8 mouse cellular contexts compared by ENCODE assay signal in genomic region chr15:100468295-100469188, GRCm38 (mm10). TPM values are rescaled to one million over a fixed set of nuclear protein-coding genes. Genes with fewer than 3 reads are reported as not detected.
DNase-seq lines count a peak whose midpoint lies in the region; ATAC-seq and TF ChIP-seq lines count a peak whose summit lies in the region.

Letmd1 (plus strand) TSS chr15:100469023.

- TF ChIP-seq CTCF in Patski (IDR thresholded peaks at IDR 0.05), result no peak

- in situ Hi-C loops in Patski (cut with MboI; ENCODE audit: low pct_unique_long_range_greater_than_20kb), result no loop called here

- no peak for DNase-seq in Patski (ENCODE audit: low read depth, low spot score)
- DNase-seq in cerebellum, postnatal 14 days, result peak; percentile 94 to 95
- peak; percentile 80 to 84 for DNase-seq in frontal cortex, postnatal 14 days (ENCODE audit: low spot score in 2 of 2)
- DNase-seq in layer of hippocampus, postnatal 14 days (ENCODE audit: low spot score in 2 of 2), result peak; percentile 89 to 93
- peak; percentile 93 for DNase-seq in lung, postnatal 10 days
- DNase-seq in ovary, postnatal 14 days (ENCODE audit: low spot score), result peak; percentile 76
- peak; percentile 82 to 88 for DNase-seq in thymus, postnatal 10 days (ENCODE audit: low spot score in 2 of 2)

- H3K36me3 ChIP-seq in hindbrain, embryonic 12.5 days, result peaks cover 20% of the 10 kb centered on the region

- H3K4me3 ChIP-seq in hindbrain, embryonic 12.5 days, result peak within 1 kb of the TSS; percentile 84

- WGBS in hindbrain, embryonic 12.5 days, result 3% methylated on average over 68 of the region's 84 CpGs

- H3K9me3 ChIP-seq in hindbrain, embryonic 12.5 days (replicated peaks), result no peaks in the 10 kb centered on the region

- peak within 1 kb of the TSS; percentile 83 for H3K4me2 ChIP-seq in hindbrain, embryonic 12.5 days (replicated peaks)

- peak within 1 kb of the TSS; percentile 84 for H3K9ac ChIP-seq in hindbrain, embryonic 12.5 days

- CTCF ChIA-PET in Patski (lab: Charles Lee), result interaction anchor here (0.7 to 1.9 kb wide), 5 partner anchors 13 to 143 kb away, joined by 3 to 8 read pairs (median 4); no protein-coding TSS in a partner anchor

- no peaks in the 10 kb centered on the region for H3K27me3 ChIP-seq in Patski
- no peaks in the 10 kb centered on the region for H3K27me3 ChIP-seq in hindbrain, embryonic 12.5 days

- H3K4me1 ChIP-seq in hindbrain, embryonic 12.5 days, result peaks cover 27% of the 10 kb centered on the region

- ATAC-seq in Patski, result peak; percentile 81
- peak; percentile 94 for ATAC-seq in hindbrain, embryonic 12.5 days (ENCODE audit: low FRiP score)

- POLR2A ChIA-PET in Patski (lab: Charles Lee), result interaction anchor here (0.9 to 1.4 kb wide), 4 partner anchors 10 to 26 kb away, joined by 3 to 5 read pairs (median 4); no protein-coding TSS in a partner anchor

- peak within 1 kb of the TSS; percentile 82 for H3K27ac ChIP-seq in hindbrain, embryonic 12.5 days

RNA-seq across cellular contexts. Expression of gene Letmd1, which starts in this region (rescaled TPM):
- polyA plus RNA-seq in Patski (2021), result 52.3 TPM
- 43.6 and 45.8 TPM in 2 replicates for polyA plus RNA-seq in hindbrain, embryonic 12.5 days (2016; fragmentation: Nextera tagmentation; extraction: Ambion mirVana)
- total RNA-seq in layer of hippocampus, postnatal 14 days (2021), result 10 to 100 TPM; 61.1 to 66.6 TPM
